ENCODE assay signal across 8 mouse cellular contexts in the genomic region with DNA sequence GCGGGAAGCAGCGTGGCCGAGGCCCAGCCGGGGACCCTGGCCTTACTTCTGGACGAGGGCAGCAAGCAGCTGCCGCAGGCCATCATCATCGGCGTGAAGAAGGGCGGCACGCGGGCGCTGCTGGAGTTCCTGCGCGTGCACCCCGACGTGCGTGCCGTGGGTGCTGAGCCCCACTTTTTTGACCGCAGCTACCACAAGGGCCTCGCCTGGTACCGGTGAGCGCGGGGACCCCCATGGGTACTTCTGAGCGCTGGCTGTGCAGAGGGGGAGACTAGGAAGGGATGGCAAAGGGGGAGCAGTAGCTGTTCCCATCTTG. TPM values are rescaled to one million over a fixed set of nuclear protein-coding genes. Genes with fewer than 3 reads are reported as not detected.
DNase-seq lines count a peak whose midpoint lies in the region; ATAC-seq and TF ChIP-seq lines count a peak whose summit lies in the region.

A gene (minus strand): TSS at position 242 of the 316 bp plus-strand sequence.

- H3K27ac ChIP-seq in heart, embryonic 13.5 days (replicated peaks) = peak within 1 kb of the TSS; percentile 54
- H3K27ac ChIP-seq in bone marrow macrophage, adult 2 months (ENCODE audit: insufficient read depth, low read depth, low read length) = no peak within 1 kb of the TSS
- no peak within 1 kb of the TSS for H3K27ac ChIP-seq in heart, embryonic 15.5 days
- H3K27ac ChIP-seq in liver, embryonic 16.5 days (ENCODE audit: low read length) = no peak within 1 kb of the TSS

- peak within 1 kb of the TSS; percentile 85 for H3K9ac ChIP-seq in heart, embryonic 13.5 days
- peak within 1 kb of the TSS; percentile 58 for H3K9ac ChIP-seq in heart, embryonic 15.5 days
- H3K9ac ChIP-seq in liver, embryonic 16.5 days (ENCODE audit: low read depth, low read length) = peak within 1 kb of the TSS; percentile 26

- WGBS in heart, embryonic 13.5 days = under 1% methylated on average over 24 of the region's 24 CpGs
- WGBS in heart, embryonic 15.5 days = 0% methylated on average over 21 of the region's 24 CpGs
- under 1% methylated on average over 24 of the region's 24 CpGs for WGBS in liver, embryonic 16.5 days (ENCODE audit: insufficient replicate concordance)

- peak within 1 kb of the TSS; percentile 68 for H3K4me3 ChIP-seq in heart, embryonic 13.5 days
- peak within 1 kb of the TSS; percentile 50 for H3K4me3 ChIP-seq in bone marrow macrophage, adult 2 months (ENCODE audit: insufficient read depth, low read length)
- peak within 1 kb of the TSS; percentile 60 for H3K4me3 ChIP-seq in heart, embryonic 15.5 days
- peak within 1 kb of the TSS; percentile 53 for H3K4me3 ChIP-seq in liver, embryonic 16.5 days (ENCODE audit: low read depth, low read length)

- TF ChIP-seq POLR2A in bone marrow macrophage, adult 2 months (IDR thresholded peaks at IDR 0.05; ENCODE audit: borderline replicate concordance, low read depth, low read length) = no peak

- H3K4me1 ChIP-seq in heart, embryonic 13.5 days = peaks cover 17% of the 10 kb centered on the region
- no peaks in the 10 kb centered on the region; the same call in 1 of the 2 replicates for H3K4me1 ChIP-seq in bone marrow macrophage, adult 2 months (ENCODE audit: control insufficient read depth, insufficient read depth, low read length)
- peaks cover 20% of the 10 kb centered on the region for H3K4me1 ChIP-seq in heart, embryonic 15.5 days (replicated peaks)
- H3K4me1 ChIP-seq in liver, embryonic 16.5 days (ENCODE audit: control insufficient read depth, low read depth, low read length) = no peaks in the 10 kb centered on the region; the same call in none of the 2 replicates

- no peaks in the 10 kb centered on the region for H3K9me3 ChIP-seq in heart, embryonic 13.5 days
- H3K9me3 ChIP-seq in heart, embryonic 15.5 days (replicated peaks) = no peaks in the 10 kb centered on the region
- no peaks in the 10 kb centered on the region for H3K9me3 ChIP-seq in liver, embryonic 16.5 days (replicated peaks; ENCODE audit: control insufficient read depth, low read length)

- H3K36me3 ChIP-seq in heart, embryonic 13.5 days = no peaks in the 10 kb centered on the region
- H3K36me3 ChIP-seq in heart, embryonic 15.5 days = no peaks in the 10 kb centered on the region
- H3K36me3 ChIP-seq in liver, embryonic 16.5 days (ENCODE audit: control insufficient read depth, insufficient read depth) = no peaks in the 10 kb centered on the region

- ATAC-seq in heart, embryonic 13.5 days (ENCODE audit: extremely low read depth, insufficient number of reproducible peaks, low FRiP score, low TSS enrichment) = no peak
- no peak for ATAC-seq in heart, embryonic 15.5 days (replicated peaks; ENCODE audit: insufficient number of reproducible peaks, insufficient read depth, low FRiP score, low read depth)
- ATAC-seq in liver, embryonic 16.5 days (ENCODE audit: low read depth) = no peak

- no peak for DNase-seq in heart, postnatal 4 days
- no peak for DNase-seq in yolk sac, embryonic 10.5 days (ENCODE audit: low spot score)
- DNase-seq in urinary bladder, postnatal 25 days (ENCODE audit: low spot score) = no peak
- DNase-seq in kidney, postnatal 36 days = no peak

- H3K27me3 ChIP-seq in heart, embryonic 13.5 days (replicated peaks) = peaks cover 73% of the 10 kb centered on the region
- peaks cover 60% of the 10 kb centered on the region for H3K27me3 ChIP-seq in heart, embryonic 15.5 days
- H3K27me3 ChIP-seq in liver, embryonic 16.5 days (ENCODE audit: control insufficient read depth, insufficient read depth, low read depth, low read length) = peaks cover 29% of the 10 kb centered on the region

- peak within 1 kb of the TSS; percentile 99 for H3K4me2 ChIP-seq in heart, embryonic 13.5 days
- peak within 1 kb of the TSS; percentile 99 for H3K4me2 ChIP-seq in heart, embryonic 15.5 days
- H3K4me2 ChIP-seq in liver, embryonic 16.5 days (ENCODE audit: low read depth, low read length) = peak within 1 kb of the TSS; percentile 71

- no peak for TF ChIP-seq CTCF in bone marrow macrophage, adult 2 months (IDR thresholded peaks at IDR 0.05; ENCODE audit: low read depth, low read length)

RNA-seq across cellular contexts. Expression of the gene that starts here (rescaled TPM):
- polyA plus RNA-seq in heart, embryonic 13.5 days (2015; fragmentation: Nextera tagmentation; extraction: Ambion mirVana) = 0.19 TPM in 1 of 2 replicates, not detected in the other
- not detected for total RNA-seq in heart, postnatal 4 days (2021)
- not detected in 2 replicates for polyA plus RNA-seq in bone marrow macrophage, adult 2 months (2012; ENCODE audit: insufficient read depth, insufficient read length, missing spikeins)
- 0.09 TPM in 1 of 2 replicates, not detected in the other for polyA plus RNA-seq in heart, embryonic 15.5 days (2015; fragmentation: Nextera tagmentation; extraction: Ambion mirVana)
- 0.15 TPM in 1 of 2 replicates, not detected in the other for polyA plus RNA-seq in liver, embryonic 16.5 days (2015; fragmentation: Nextera tagmentation; extraction: Ambion mirVana)

Comparison
In these comparisons a context has a peak if more than half of its experiments do, and no peak if none do; other contexts are left out.
1. H3K9ac ChIP-seq: peak in every context shown above with its lines; median percentile 85 in heart, embryonic 13.5 days; 58 in heart, embryonic 15.5 days; 26 in liver, embryonic 16.5 days.